Mouse (Mus musculus): Measurements from ENCODE around the gene Adamts5.
A peak's percentile ranks its signal among the peaks of the same experiment; 100 is the strongest.

The Adamts5 gene

GRCm38 (mm10) chr16:85819808-85820458 lies 81.7 kb downstream of the Adamts5 start:
- DNase-seq (ENCODE audit: low spot score) = no peak

- DNase-seq (ENCODE audit: low spot score) = no peak
Observed at GRCm38 (mm10) chr16:85814116-85814515, 87.5 kb downstream of the Adamts5 start.

GRCm38 (mm10) chr16:85807626-85808025 lies 94.0 kb downstream of the Adamts5 start:
- peak; percentile 5 for DNase-seq (ENCODE audit: low spot score)

DNA sequence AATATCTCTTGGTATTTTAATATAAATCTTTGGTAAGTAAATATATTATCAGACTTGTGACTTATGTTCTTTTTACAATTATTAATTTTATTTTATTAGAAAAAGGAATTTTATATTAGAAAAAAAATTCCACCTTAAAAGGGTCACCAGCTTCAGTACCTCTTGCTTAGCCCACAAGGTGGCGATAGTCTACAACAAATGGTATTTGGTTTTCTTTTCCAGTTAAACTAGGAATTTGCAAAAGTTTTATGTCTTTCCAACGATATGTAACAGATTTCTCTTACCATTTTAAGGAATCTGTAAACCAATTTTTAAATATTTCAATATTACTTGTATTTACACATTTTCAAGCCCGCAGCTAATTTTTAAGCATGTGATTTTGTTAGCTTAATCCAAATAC lies 94.6 kb downstream of the Adamts5 start:
- peak; percentile 10 for DNase-seq (ENCODE audit: low spot score)

Data from c-Kit-positive CD71-positive TER-119-positive erythroid progenitor cells, embryonic 14.5 days (primary cell).